Mouse (Mus musculus): Measurements from ENCODE around the gene Ccr4. TPM values are rescaled to one million over a fixed set of nuclear protein-coding genes. Genes with fewer than 3 reads are reported as not detected.

The Ccr4 gene
- polyA plus RNA-seq, 1 experiment, result 2.6 TPM

GRCm38 (mm10) chr9:114544754-114545393 is 40.2 kb upstream of the Ccr4 start:
- Histone ChIP-seq H3K27ac (ENCODE audit: insufficient read depth, low read length) (no peak overlapping the region), H3K27me3 (ENCODE audit: control insufficient read depth, insufficient read depth, low read length) (no peaks in the 10 kb centered on the region), H3K4me1 (ENCODE audit: control insufficient read depth, insufficient read depth, insufficient read length) (no peaks in the 10 kb centered on the region), H3K36me3 (ENCODE audit: control insufficient read depth, insufficient read depth, low read length) (no peaks in the 10 kb centered on the region), H3K4me3 (ENCODE audit: extremely low read depth, insufficient read depth, insufficient read length) (no peak overlapping the region)
- WGBS, result 74% methylated on average over 9 of the region's 9 CpGs
- no peak for DNase-seq (ENCODE audit: low read depth in 1 of 2, low spot score in 2 of 2)
- no peak for TF ChIP-seq CTCF (IDR thresholded peaks at IDR 0.05; ENCODE audit: extremely low read depth, insufficient read depth, insufficient read length, insufficient replicate concordance)

- H3K4me1 ChIP-seq (ENCODE audit: control insufficient read depth, insufficient read depth, insufficient read length), result no peaks in the 10 kb centered on the region
- TF ChIP-seq POLR2A (IDR thresholded peaks at IDR 0.05; ENCODE audit: low read depth, low read length) (no peak), CTCF (IDR thresholded peaks at IDR 0.05; ENCODE audit: extremely low read depth, insufficient read depth, insufficient read length, insufficient replicate concordance) (no peak)
- H3K27me3 ChIP-seq (ENCODE audit: control insufficient read depth, insufficient read depth, low read length), result no peaks in the 10 kb centered on the region
- no peak overlapping the region for H3K4me3 ChIP-seq (ENCODE audit: extremely low read depth, insufficient read depth, insufficient read length)
- no peaks in the 10 kb centered on the region for H3K36me3 ChIP-seq (ENCODE audit: control insufficient read depth, insufficient read depth, low read length)
- 77% methylated on average over 17 of the region's 17 CpGs for WGBS
- no peak for DNase-seq (ENCODE audit: low read depth in 1 of 2, low spot score in 2 of 2)
- H3K27ac ChIP-seq (ENCODE audit: insufficient read depth, low read length), result no peak overlapping the region
Measured at GRCm38 (mm10) chr9:114543882-114544753, 39.4 kb upstream of the Ccr4 start.

GRCm38 (mm10) chr9:114541279-114541741 is 36.6 kb upstream of the Ccr4 start:
- DNase-seq (ENCODE audit: low read depth in 1 of 2, low spot score in 2 of 2), result no peak
- no peaks in the 10 kb centered on the region for H3K27me3 ChIP-seq (ENCODE audit: control insufficient read depth, insufficient read depth, low read length)
- no peak overlapping the region for H3K4me3 ChIP-seq (ENCODE audit: extremely low read depth, insufficient read depth, insufficient read length)
- TF ChIP-seq CTCF (IDR thresholded peaks at IDR 0.05; ENCODE audit: extremely low read depth, insufficient read depth, insufficient read length, insufficient replicate concordance), result no peak
- H3K27ac ChIP-seq (ENCODE audit: insufficient read depth, low read length), result no peak overlapping the region
- WGBS, result 71% methylated on average over 1 of the region's 1 CpGs
- no peaks in the 10 kb centered on the region for H3K4me1 ChIP-seq (ENCODE audit: control insufficient read depth, insufficient read depth, insufficient read length)
- no peaks in the 10 kb centered on the region for H3K36me3 ChIP-seq (ENCODE audit: control insufficient read depth, insufficient read depth, low read length)

- Histone ChIP-seq H3K36me3 (ENCODE audit: control insufficient read depth, insufficient read depth, low read length) (no peaks in the 10 kb centered on the region), H3K4me1 (ENCODE audit: control insufficient read depth, insufficient read depth, insufficient read length) (no peaks in the 10 kb centered on the region), H3K27me3 (ENCODE audit: control insufficient read depth, insufficient read depth, low read length) (no peaks in the 10 kb centered on the region), H3K27ac (ENCODE audit: insufficient read depth, low read length) (no peak overlapping the region), H3K4me3 (ENCODE audit: extremely low read depth, insufficient read depth, insufficient read length) (no peak overlapping the region)
- DNase-seq (ENCODE audit: low read depth in 1 of 2, low spot score in 2 of 2), result no peak
- WGBS, result 94% methylated on average over 7 of the region's 7 CpGs
- no peak for TF ChIP-seq POLR2A (IDR thresholded peaks at IDR 0.05; ENCODE audit: low read depth, low read length)
- no peak for TF ChIP-seq CTCF (IDR thresholded peaks at IDR 0.05; ENCODE audit: extremely low read depth, insufficient read depth, insufficient read length, insufficient replicate concordance)
Measured at GRCm38 (mm10) chr9:114538996-114539563, 34.4 kb upstream of the Ccr4 start.

GRCm38 (mm10) chr9:114536628-114537027 is 31.9 kb upstream of the Ccr4 start:
- no peak overlapping the region for H3K27ac ChIP-seq (ENCODE audit: insufficient read depth, low read length)
- DNase-seq (ENCODE audit: low read depth in 1 of 2, low spot score in 2 of 2), result no peak
- H3K27me3 ChIP-seq (ENCODE audit: control insufficient read depth, insufficient read depth, low read length), result no peaks in the 10 kb centered on the region
- 98% methylated on average over 2 of the region's 2 CpGs for WGBS
- no peaks in the 10 kb centered on the region for H3K36me3 ChIP-seq (ENCODE audit: control insufficient read depth, insufficient read depth, low read length)
- no peak overlapping the region for H3K4me3 ChIP-seq (ENCODE audit: extremely low read depth, insufficient read depth, insufficient read length)
- no peaks in the 10 kb centered on the region for H3K4me1 ChIP-seq (ENCODE audit: control insufficient read depth, insufficient read depth, insufficient read length)
- TF ChIP-seq POLR2A (IDR thresholded peaks at IDR 0.05; ENCODE audit: low read depth, low read length) (no peak), CTCF (IDR thresholded peaks at IDR 0.05; ENCODE audit: extremely low read depth, insufficient read depth, insufficient read length, insufficient replicate concordance) (no peak)

GRCm38 (mm10) chr9:114534747-114535517 is 30.2 kb upstream of the Ccr4 start:
- H3K27ac ChIP-seq (ENCODE audit: insufficient read depth, low read length), result no peak overlapping the region
- H3K4me1 ChIP-seq (ENCODE audit: control insufficient read depth, insufficient read depth, insufficient read length), result no peaks in the 10 kb centered on the region
- H3K27me3 ChIP-seq (ENCODE audit: control insufficient read depth, insufficient read depth, low read length), result no peaks in the 10 kb centered on the region
- no peak for DNase-seq (ENCODE audit: low read depth in 1 of 2, low spot score in 2 of 2)
- WGBS, result 91% methylated on average over 9 of the region's 9 CpGs
- no peak overlapping the region for H3K4me3 ChIP-seq (ENCODE audit: extremely low read depth, insufficient read depth, insufficient read length)
- TF ChIP-seq POLR2A (IDR thresholded peaks at IDR 0.05; ENCODE audit: low read depth, low read length), result no peak
- no peak for TF ChIP-seq CTCF (IDR thresholded peaks at IDR 0.05; ENCODE audit: extremely low read depth, insufficient read depth, insufficient read length, insufficient replicate concordance)
- no peaks in the 10 kb centered on the region for H3K36me3 ChIP-seq (ENCODE audit: control insufficient read depth, insufficient read depth, low read length)
